Mouse (Mus musculus) naive thymus-derived CD4-positive, alpha-beta T cell, adult 2 months (primary cell): ENCODE measurements at regions not wholly inside any gene's neighbourhood (a gene's known extent, or its start where the extent isn't known, plus 50 kb on each side); places are given as distances from the start of the nearest gene placed in this dataset.

Source experiments
- DNase-seq: peaks from one replicate; pipeline ENCODE4 v3.0.0-alpha.2; 2011; ENCODE audit warnings: low read depth

GRCm38 (mm10) chr4:55735453-55735852 lies 203.2 kb upstream of the Klf4 start:
- no peak for DNase-seq

- no peak for DNase-seq
Measured at GRCm38 (mm10) chr4:55734331-55734730, 202.1 kb upstream of the Klf4 start.

- no peak for DNase-seq
Measured at GRCm38 (mm10) chr4:55733223-55733622, 201.0 kb upstream of the Klf4 start.

- DNase-seq: no peak
Measured at GRCm38 (mm10) chr4:55732006-55732405, 199.7 kb upstream of the Klf4 start.

GRCm38 (mm10) chr4:55730266-55730665 lies 198.0 kb upstream of the Klf4 start:
- no peak for DNase-seq

GRCm38 (mm10) chr4:55727178-55727577 lies 194.9 kb upstream of the Klf4 start:
- no peak for DNase-seq

GRCm38 (mm10) chr4:55726081-55726480 lies 193.8 kb upstream of the Klf4 start:
- no peak for DNase-seq

GRCm38 (mm10) chr4:55724286-55724685 lies 192.0 kb upstream of the Klf4 start:
- no peak for DNase-seq

GRCm38 (mm10) chr4:55723124-55723523 lies 190.9 kb upstream of the Klf4 start:
- DNase-seq: no peak

GRCm38 (mm10) chr4:55722388-55722787 lies 190.1 kb upstream of the Klf4 start:
- no peak for DNase-seq

- no peak for DNase-seq
Measured at GRCm38 (mm10) chr4:55721834-55722233, 189.6 kb upstream of the Klf4 start.

GRCm38 (mm10) chr4:55718438-55718837 lies 186.2 kb upstream of the Klf4 start:
- no peak for DNase-seq

GRCm38 (mm10) chr4:55716161-55716651 lies 183.9 kb upstream of the Klf4 start:
- DNase-seq: no peak

GRCm38 (mm10) chr4:55711500-55712341 lies 179.5 kb upstream of the Klf4 start:
- DNase-seq: no peak

- DNase-seq: no peak
Measured at GRCm38 (mm10) chr4:55710476-55710875, 178.2 kb upstream of the Klf4 start.

- no peak for DNase-seq
Measured at GRCm38 (mm10) chr4:55708808-55709207, 176.5 kb upstream of the Klf4 start.

- no peak for DNase-seq
Measured at GRCm38 (mm10) chr4:55707916-55708315, 175.7 kb upstream of the Klf4 start.

GRCm38 (mm10) chr4:55704921-55705320 lies 172.7 kb upstream of the Klf4 start:
- no peak for DNase-seq

- no peak for DNase-seq
Measured at GRCm38 (mm10) chr4:55703346-55703916, 171.2 kb upstream of the Klf4 start.

- no peak for DNase-seq
Measured at GRCm38 (mm10) chr4:55701334-55701733, 169.1 kb upstream of the Klf4 start.

GRCm38 (mm10) chr4:55699917-55700316 lies 167.7 kb upstream of the Klf4 start:
- DNase-seq: no peak

- DNase-seq: no peak
Measured at GRCm38 (mm10) chr4:55699161-55699560, 166.9 kb upstream of the Klf4 start.

- no peak for DNase-seq
Measured at GRCm38 (mm10) chr4:55697108-55697507, 164.8 kb upstream of the Klf4 start.

- no peak for DNase-seq
Measured at GRCm38 (mm10) chr4:55696428-55696827, 164.2 kb upstream of the Klf4 start.
